Mouse (Mus musculus) CH12.LX (cell line): ENCODE data around the gene Rcor2.

Source experiments
- CTCF ChIP-seq, 2 experiments: IDR thresholded peaks in 1 of 2; conservative IDR thresholded peaks in 1 of 2; 2 replicates each; pipeline ENCODE4 v1.5.1; 2011 to 2012; ENCODE audit warnings: low read depth in 2 of 2, low read length in 2 of 2, improper control_type of control experiment in 1 of 2, inconsistent platforms in 1 of 2, mild to moderate bottlenecking in 1 of 2, moderate library complexity in 1 of 2
- MAX ChIP-seq: IDR thresholded peaks from 2 replicates; pipeline ENCODE4 v1.6.1; 2011; ENCODE audit warnings: low read length, improper control_type of control experiment
- MYC ChIP-seq: IDR thresholded peaks from 2 replicates; pipeline ENCODE4 v1.6.1; 2011; ENCODE audit warnings: low read depth, mild to moderate bottlenecking, improper control_type of control experiment, low read length
- POLR2A ChIP-seq: IDR thresholded peaks from 2 replicates; pipeline ENCODE4 v1.6.1; 2011; ENCODE audit warnings: low read depth, mild to moderate bottlenecking, improper control_type of control experiment, low read length
- RCOR1 ChIP-seq: conservative IDR thresholded peaks from 2 replicates; pipeline ENCODE4 v1.6.1; 2012; ENCODE audit warnings: low read depth, mild to moderate bottlenecking, inconsistent platforms, low read length, improper control_type of control experiment
- SIN3A ChIP-seq: IDR thresholded peaks from 2 replicates; pipeline ENCODE4 v1.6.1; 2012; ENCODE audit warnings: low read length, improper control_type of control experiment, inconsistent platforms
- SMC3 ChIP-seq: IDR thresholded peaks from 2 replicates; pipeline ENCODE4 v1.6.1; 2011; ENCODE audit warnings: low read depth, low read length, improper control_type of control experiment
- ZKSCAN1 ChIP-seq: IDR thresholded peaks from 2 replicates; pipeline ENCODE4 v1.6.1; 2012; ENCODE audit warnings: low read depth, inconsistent platforms, low read length, improper control_type of control experiment, borderline replicate concordance

GRCm38 (mm10) chr19:7309738-7310330 is 42.7 kb downstream of the Rcor2 start:
- no peak for TF ChIP-seq ZKSCAN1
- no peak for TF ChIP-seq SMC3
- TF ChIP-seq CTCF (conservative IDR thresholded peaks at IDR 0.05 in 1 of 2, IDR thresholded peaks at IDR 0.05 in 1 of 2; ENCODE audit: low read depth in 2 of 2, low read length in 2 of 2) = no peak
- TF ChIP-seq MYC = no peak
- TF ChIP-seq MAX = no peak
- no peak for TF ChIP-seq SIN3A
- no peak for TF ChIP-seq POLR2A
- TF ChIP-seq RCOR1 = no peak
